9 mouse cellular contexts compared by ENCODE assay signal in genomic region chr11:96319071-96319902, GRCm38 (mm10). TPM values are rescaled to one million over a fixed set of nuclear protein-coding genes. Genes with fewer than 3 reads are reported as not detected.
DNase-seq lines count a peak whose midpoint lies in the region; ATAC-seq and TF ChIP-seq lines count a peak whose summit lies in the region.
"Had no signal": no experiment of that assay in that cellular context is flagged by ENCODE, and none has a peak within 500 bp of the region (broad histone marks: within the 10 kb centered on the region; RNA-seq: fewer than 3 reads in every experiment).

No protein-coding gene starts in this region.

- H3K36me3 ChIP-seq in intestine, postnatal 0 days (ENCODE audit: control insufficient read depth, insufficient read depth), result no peaks in the 10 kb centered on the region
- no peaks in the 10 kb centered on the region for H3K36me3 ChIP-seq in lung, postnatal 0 days (ENCODE audit: insufficient read depth, low read length)

- H3K27ac ChIP-seq in gastrocnemius, adult 2 months, result peak overlapping the region; percentile 78
- peak overlapping the region; percentile 94 for H3K27ac ChIP-seq in intestine, postnatal 0 days (ENCODE audit: low read depth, low read length)
- H3K27ac ChIP-seq in lung, postnatal 0 days (ENCODE audit: low read length), result peak overlapping the region; percentile 95
- no peak overlapping the region for H3K27ac ChIP-seq in left cerebral cortex, adult 2 months

- H3K4me3 ChIP-seq in gastrocnemius, adult 2 months, result peak overlapping the region; percentile 75
- H3K4me3 ChIP-seq in intestine, postnatal 0 days (ENCODE audit: low read depth, low read length), result peak overlapping the region; percentile 59
- H3K4me3 ChIP-seq in lung, postnatal 0 days (ENCODE audit: low read depth, low read length), result peak overlapping the region; percentile 60
- no peak overlapping the region for H3K4me3 ChIP-seq in left cerebral cortex, adult 2 months

- intact Hi-C loops in gastrocnemius, adult 2 months (cut with DNase I), result no loop called here
- intact Hi-C loops in left cerebral cortex, adult 2 months (cut with DNase I), result loop anchor here (5.0 to 10.0 kb wide), 2 partner anchors 33 to 314 kb away; partner anchors contain the start of genes Hoxb2 and Igf2bp1

- whole genome bisulfite sequencing in intestine, postnatal 0 days, result under 1% methylated on average over 29 of the region's 34 CpGs
- under 1% methylated on average over 17 of the region's 34 CpGs for WGBS in lung, postnatal 0 days

- H3K9ac ChIP-seq in intestine, postnatal 0 days (ENCODE audit: low read depth, low read length), result peak overlapping the region; percentile 69
- H3K9ac ChIP-seq in lung, postnatal 0 days (replicated peaks; ENCODE audit: low read depth), result peak overlapping the region; percentile 64

- DNase-seq in gastrocnemius, adult 2 months, result no peak
- no peak for DNase-seq in gastrocnemius, postnatal 25 days
- peak; percentile 79 for DNase-seq in embryo, embryonic 9.5 days (ENCODE audit: extremely low spot score)
- peak; percentile 80 for DNase-seq in lung, postnatal 0 days (ENCODE audit: low spot score)
- DNase-seq in right cerebral cortex, adult 18-20 months, result no peak
- no peak for DNase-seq in left cerebral cortex, adult 2 months (ENCODE audit: extremely low spot score in 1 of 2, low spot score in 2 of 2)

- H3K4me2 ChIP-seq in intestine, postnatal 0 days (replicated peaks; ENCODE audit: low read depth), result peak overlapping the region; percentile 83
- peak overlapping the region; percentile 79 for H3K4me2 ChIP-seq in lung, postnatal 0 days (replicated peaks; ENCODE audit: low read depth, low read length)

- H3K4me1 ChIP-seq in intestine, postnatal 0 days (replicated peaks; ENCODE audit: control insufficient read depth, insufficient read depth, low read length), result no peaks in the 10 kb centered on the region
- no peaks in the 10 kb centered on the region; the same call in 1 of the 2 replicates for H3K4me1 ChIP-seq in lung, postnatal 0 days (ENCODE audit: insufficient read depth, low read depth, low read length)

- no peak for TF ChIP-seq CTCF in gastrocnemius, adult 2 months (IDR thresholded peaks at IDR 0.05)
- no peak for TF ChIP-seq CTCF in intestine, postnatal 0 days (IDR thresholded peaks at IDR 0.05; ENCODE audit: low read depth)
- no peak for TF ChIP-seq CTCF in lung, postnatal 0 days (IDR thresholded peaks at IDR 0.05)
- no peak for TF ChIP-seq CTCF in left cerebral cortex, adult 2 months (IDR thresholded peaks at IDR 0.05)

- TF ChIP-seq EP300 in lung, postnatal 0 days (IDR thresholded peaks at IDR 0.05), result no peak

- no peaks in the 10 kb centered on the region for H3K9me3 ChIP-seq in intestine, postnatal 0 days (ENCODE audit: control insufficient read depth)
- no peaks in the 10 kb centered on the region for H3K9me3 ChIP-seq in lung, postnatal 0 days (ENCODE audit: low read length)

- ATAC-seq in intestine, postnatal 0 days, result peak; percentile 26
- ATAC-seq in lung, postnatal 0 days, result peak; percentile 40
- ATAC-seq in frontal cortex, adult (ENCODE audit: low TSS enrichment), result no peak

- H3K27me3 ChIP-seq in intestine, postnatal 0 days (replicated peaks; ENCODE audit: control insufficient read depth, insufficient read depth, low read length), result peaks cover 29% of the 10 kb centered on the region; the same call in 1 of the 2 replicates
- 0 out of 2 replicates have a peak, but pooled peaks cover 6% of the 10 kb centered on the region for H3K27me3 ChIP-seq in lung, postnatal 0 days (replicated peaks; ENCODE audit: insufficient read depth, low read length)

RNA-seq across cellular contexts. Expression of gene Hoxb4, which starts 1.2 kb away (rescaled TPM):
- total RNA-seq in gastrocnemius, adult 2 months (2021), result under 1 TPM; 0.31 to 0.38 TPM
- total RNA-seq in gastrocnemius, postnatal 25 days (2021), result under 1 TPM; 0.24 to 0.38 TPM
- 1.1 and 1.5 TPM in 2 replicates for polyA plus RNA-seq in intestine, postnatal 0 days (2015; fragmentation: Nextera tagmentation; extraction: Ambion mirVana)
- 2.6 and 3.0 TPM in 2 replicates for polyA plus RNA-seq in lung, postnatal 0 days (2015; fragmentation: Nextera tagmentation; extraction: Ambion mirVana)
- total RNA-seq in left cerebral cortex, adult 2 months (2021), result not detected

RNA-seq across cellular contexts. Expression of gene Hoxb3, which starts 3.8 kb away (rescaled TPM):
- under 1 TPM; 0.22 to 0.51 TPM for total RNA-seq in gastrocnemius, adult 2 months (2021)
- total RNA-seq in gastrocnemius, postnatal 25 days (2021), result under 1 TPM; 0.43 to 0.78 TPM
- polyA plus RNA-seq in intestine, postnatal 0 days (2015; fragmentation: Nextera tagmentation; extraction: Ambion mirVana), result 1.1 and 1.3 TPM in 2 replicates
- 1.5 and 2.2 TPM in 2 replicates for polyA plus RNA-seq in lung, postnatal 0 days (2015; fragmentation: Nextera tagmentation; extraction: Ambion mirVana)
- total RNA-seq in left cerebral cortex, adult 2 months (2021), result not detected

RNA-seq across cellular contexts. Expression of gene Hoxb5, which starts 16.2 kb away (rescaled TPM):
- under 1 TPM; 0.26 to 0.28 TPM for total RNA-seq in gastrocnemius, adult 2 months (2021)
- total RNA-seq in gastrocnemius, postnatal 25 days (2021), result under 1 TPM; 0.38 to 0.64 TPM
- 14.7 and 15.8 TPM in 2 replicates for polyA plus RNA-seq in intestine, postnatal 0 days (2015; fragmentation: Nextera tagmentation; extraction: Ambion mirVana)
- 16.8 and 17.3 TPM in 2 replicates for polyA plus RNA-seq in lung, postnatal 0 days (2015; fragmentation: Nextera tagmentation; extraction: Ambion mirVana)
- total RNA-seq in left cerebral cortex, adult 2 months (2021), result not detected
- total RNA-seq: neutrophil, adult 5-6 weeks had no signal

RNA-seq across cellular contexts. Expression of gene Hoxb6, which starts 27.0 kb away (rescaled TPM):
- under 1 TPM; 0.56 to 0.64 TPM for total RNA-seq in gastrocnemius, adult 2 months (2021)
- under 1 TPM; 0.31 to 0.62 TPM for total RNA-seq in gastrocnemius, postnatal 25 days (2021)
- 5.7 and 6.4 TPM in 2 replicates for polyA plus RNA-seq in intestine, postnatal 0 days (2015; fragmentation: Nextera tagmentation; extraction: Ambion mirVana)
- polyA plus RNA-seq in lung, postnatal 0 days (2015; fragmentation: Nextera tagmentation; extraction: Ambion mirVana), result 7.3 and 7.4 TPM in 2 replicates
- not detected for total RNA-seq in left cerebral cortex, adult 2 months (2021)
- total RNA-seq: neutrophil, adult 5-6 weeks had no signal

RNA-seq across cellular contexts. Expression of gene Hoxb2, which starts 31.0 kb away (rescaled TPM):
- under 1 TPM; 0.15 to 0.20 TPM for total RNA-seq in gastrocnemius, adult 2 months (2021)
- total RNA-seq in gastrocnemius, postnatal 25 days (2021), result under 1 TPM; 0.15 to 0.24 TPM
- polyA plus RNA-seq in intestine, postnatal 0 days (2015; fragmentation: Nextera tagmentation; extraction: Ambion mirVana), result 8.4 and 9.4 TPM in 2 replicates
- 16.5 and 16.9 TPM in 2 replicates for polyA plus RNA-seq in lung, postnatal 0 days (2015; fragmentation: Nextera tagmentation; extraction: Ambion mirVana)
- total RNA-seq in left cerebral cortex, adult 2 months (2021), result not detected
- total RNA-seq: neutrophil, adult 5-6 weeks had no signal

Comparison
In these comparisons a context has a peak if more than half of its experiments do, and no peak if none do; other contexts are left out.
1. DNase-seq: peak in embryo, embryonic 9.5 days (single experiment) and lung, postnatal 0 days (single experiment); none in gastrocnemius, adult 2 months (single experiment), gastrocnemius, postnatal 25 days (single experiment), right cerebral cortex, adult 18-20 months (single experiment) and left cerebral cortex, adult 2 months (0 of 2).